Mouse (Mus musculus): ENCODE results near the gene Slc25a47.
"Not testable (repeated sequence)": the region's sequence is repeated elsewhere in the genome, so short reads cannot be mapped to it uniquely, and the experiment has no call there.

The Slc25a47 gene

DNA sequence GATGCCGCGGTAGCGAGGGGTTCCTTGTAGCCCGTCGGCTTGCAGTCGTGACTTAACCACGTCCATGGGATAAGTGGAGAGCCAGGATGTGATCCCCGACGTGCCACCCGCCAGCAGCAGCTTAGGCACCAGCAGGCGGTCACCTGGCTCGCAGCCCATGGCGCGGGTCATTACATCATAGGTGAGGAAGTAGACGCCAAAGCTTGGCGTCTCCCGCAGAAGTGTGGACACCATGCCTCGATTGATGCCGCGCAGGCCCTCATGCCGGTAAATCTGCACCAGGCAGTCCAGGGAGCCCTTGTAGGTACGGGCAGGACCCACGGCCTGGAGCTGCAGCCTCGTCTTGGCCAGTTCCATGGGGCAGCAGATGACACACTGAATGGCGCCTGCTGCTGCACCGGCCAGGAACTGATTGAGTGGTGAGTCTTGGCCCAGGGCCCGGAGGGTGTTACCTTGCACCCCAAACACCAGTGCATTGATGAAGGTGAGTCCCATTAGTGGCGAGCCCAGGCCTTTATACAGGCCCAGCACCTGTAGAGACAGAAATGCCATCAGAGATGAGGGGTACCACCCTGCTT is 8.8 kb upstream of the Slc25a47 start:
- DNase-seq (ENCODE audit: low spot score) = no peak

DNA sequence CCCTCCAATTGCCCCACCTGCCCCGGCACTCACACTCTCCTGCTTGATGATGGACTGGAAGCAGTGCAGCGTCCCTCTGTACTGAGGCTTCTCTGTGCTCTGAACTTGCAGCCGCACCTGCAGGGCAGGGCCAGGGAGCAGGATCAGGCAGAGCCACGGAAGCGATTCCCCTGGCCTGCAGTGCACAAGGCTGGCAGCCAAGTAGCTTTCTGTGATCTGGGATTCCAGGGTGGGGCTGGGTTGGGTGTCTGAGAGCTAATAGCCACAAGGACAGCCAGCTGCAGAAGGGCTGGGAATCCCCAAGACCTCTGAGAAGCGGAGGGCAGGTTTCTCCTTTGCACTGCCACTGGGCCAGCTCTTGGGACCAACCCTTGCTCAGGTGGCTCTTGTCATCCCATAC is 8.2 kb upstream of the Slc25a47 start:
- DNase-seq (ENCODE audit: low spot score) = no peak

DNA sequence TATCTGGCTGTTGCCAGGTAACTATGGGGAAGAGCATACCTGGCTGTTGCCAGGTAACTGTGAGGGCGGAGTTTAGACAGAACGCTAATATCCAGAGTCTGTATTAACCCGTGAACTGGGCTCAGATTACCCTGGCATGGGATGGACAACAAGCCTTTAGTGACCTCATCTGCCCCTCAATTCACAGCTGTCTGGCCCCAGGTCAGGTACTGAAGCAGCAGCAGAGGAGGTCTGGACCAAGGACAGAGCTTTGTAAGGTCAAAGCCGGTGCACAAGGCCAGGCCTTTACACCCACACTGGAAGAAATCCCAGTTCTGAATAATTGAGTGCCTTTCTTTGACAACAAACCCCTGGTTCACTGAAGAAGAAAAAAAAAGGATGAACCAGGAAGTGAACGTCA is 6.2 kb upstream of the Slc25a47 start:
- DNase-seq (ENCODE audit: low spot score) = no peak

DNA sequence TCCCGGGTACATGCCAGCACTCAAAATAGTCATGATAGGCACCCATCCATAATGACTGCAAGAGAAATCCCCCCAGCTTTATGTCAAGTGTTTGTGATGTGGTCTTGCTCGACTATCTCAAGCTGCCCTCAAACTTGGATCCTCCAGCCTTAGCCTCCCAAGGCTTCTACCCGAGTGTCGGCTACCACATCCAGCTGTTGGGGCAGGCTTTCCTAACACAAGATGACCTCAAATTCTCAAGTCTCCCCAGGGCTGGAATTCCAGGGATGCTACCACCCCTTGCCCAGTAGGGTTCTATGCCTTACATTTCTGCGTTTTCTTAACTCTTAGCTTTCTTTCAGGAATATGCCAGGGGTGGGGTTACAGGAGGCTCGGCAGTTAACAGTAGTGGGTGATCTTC is 5.5 kb upstream of the Slc25a47 start:
- no peak for DNase-seq (ENCODE audit: low spot score)

DNA sequence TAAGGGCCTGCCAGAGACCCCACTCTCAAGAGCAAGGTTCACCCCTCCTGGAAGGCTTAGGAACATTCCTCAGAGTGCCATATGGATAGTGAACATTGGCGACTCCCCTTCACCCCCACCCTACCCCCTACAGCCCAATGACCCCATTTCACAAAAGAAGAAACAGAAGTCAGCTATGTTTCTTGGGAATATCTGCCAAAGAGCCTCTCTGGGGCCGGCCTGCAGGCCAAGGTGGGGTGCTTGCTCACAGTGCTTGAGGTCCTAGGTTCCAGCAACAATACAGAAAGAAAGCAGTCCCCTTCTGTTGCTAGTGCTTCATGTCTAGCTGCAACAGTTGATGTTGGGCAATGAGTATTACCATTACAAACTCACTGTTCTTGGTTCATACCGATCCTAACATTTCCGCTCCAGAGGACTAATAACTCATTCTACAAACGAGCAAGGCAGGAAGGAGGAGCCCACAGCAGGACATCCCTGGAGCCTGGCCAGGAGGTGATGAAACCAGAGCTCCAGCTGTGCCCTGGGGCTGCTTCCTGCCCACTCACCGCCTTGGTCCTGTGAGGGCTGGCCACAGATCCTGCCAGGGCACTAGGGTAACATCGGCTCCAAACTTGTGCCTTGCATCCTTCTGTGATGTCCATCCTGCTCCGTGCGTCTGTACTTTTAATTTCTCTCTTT is 3.7 kb upstream of the Slc25a47 start:
- no peak for DNase-seq (ENCODE audit: low spot score)

DNA sequence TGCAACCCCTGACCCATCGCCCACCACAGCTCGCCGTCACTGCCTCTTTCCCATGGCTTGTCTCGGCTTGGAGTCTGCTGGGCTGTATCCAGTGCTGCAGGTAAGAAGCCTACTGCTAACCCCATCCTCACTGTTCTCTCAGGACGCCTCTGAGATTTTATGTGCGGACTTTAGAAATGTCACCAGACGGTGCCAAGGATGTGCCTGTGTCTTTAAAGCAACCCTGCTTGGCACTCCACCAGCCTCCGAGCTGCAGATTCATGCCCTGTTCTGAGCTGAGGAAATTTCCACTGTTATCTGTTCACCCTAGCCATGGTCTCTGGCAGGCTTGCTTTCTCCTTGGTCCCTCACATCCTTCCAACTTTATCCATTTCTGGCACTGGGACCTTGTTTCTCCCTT is 3.0 kb upstream of the Slc25a47 start:
- no peak for DNase-seq (ENCODE audit: low spot score)

DNA sequence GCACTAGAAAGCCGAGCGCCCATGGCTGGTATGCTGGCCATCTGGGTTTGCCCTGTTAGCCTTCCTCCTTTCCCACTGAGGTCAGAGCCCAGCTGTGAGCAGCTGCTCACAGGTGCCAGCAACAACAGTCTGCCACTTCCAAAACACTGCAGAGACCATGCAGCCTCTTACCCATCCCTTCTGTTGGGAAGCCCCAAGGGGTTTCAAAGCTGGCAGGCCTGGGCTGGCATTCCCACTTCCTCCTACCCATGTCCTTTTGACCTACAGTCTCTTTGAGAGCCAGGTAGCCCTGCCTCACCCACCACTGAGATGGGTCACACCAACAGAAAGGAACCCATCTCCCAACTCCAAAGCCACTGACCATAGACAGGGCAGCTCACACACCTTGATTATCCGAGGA is 2.4 kb upstream of the Slc25a47 start:
- DNase-seq (ENCODE audit: low spot score) = no peak

DNA sequence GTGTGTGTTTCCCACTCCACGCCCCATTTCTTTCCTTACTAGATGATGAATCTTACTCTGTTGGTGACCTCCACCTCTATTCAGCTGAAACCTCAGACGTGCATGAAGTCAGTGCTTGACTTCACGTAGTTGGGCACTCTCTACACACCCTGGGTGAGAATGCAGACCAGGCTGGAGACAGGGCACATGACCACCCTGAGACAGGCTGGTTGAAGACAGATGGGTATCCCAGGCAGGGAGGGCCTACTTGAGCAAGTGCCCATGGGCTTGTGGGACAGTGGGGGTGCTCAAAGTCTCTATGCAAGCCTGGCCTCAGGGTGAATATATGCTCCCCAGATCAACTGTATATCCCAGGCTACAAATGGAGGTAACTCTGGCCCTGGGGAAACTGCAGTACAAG is 1.5 kb upstream of the Slc25a47 start:
- no peak for DNase-seq (ENCODE audit: low spot score)

DNA sequence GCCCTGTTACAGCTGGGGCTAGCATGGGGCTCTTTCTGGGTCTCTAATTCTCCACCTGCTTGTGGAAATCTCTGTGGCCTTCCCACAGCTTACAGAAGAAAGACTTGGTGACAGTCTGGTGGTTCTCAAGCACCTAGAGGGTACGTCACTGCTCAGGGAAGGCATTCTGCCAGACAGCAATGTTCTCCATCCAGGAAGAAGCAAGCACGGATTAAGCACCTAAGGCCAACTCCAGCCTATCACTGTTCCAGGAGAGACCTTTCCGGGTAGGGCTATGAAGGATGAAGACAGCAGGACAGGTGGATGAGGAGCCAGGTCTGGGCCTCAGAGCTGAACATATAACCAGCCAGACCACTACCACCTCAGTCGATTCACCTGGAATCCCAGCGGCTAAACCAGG is 1.1 kb upstream of the Slc25a47 start:
- DNase-seq (ENCODE audit: low spot score) = no peak

DNA sequence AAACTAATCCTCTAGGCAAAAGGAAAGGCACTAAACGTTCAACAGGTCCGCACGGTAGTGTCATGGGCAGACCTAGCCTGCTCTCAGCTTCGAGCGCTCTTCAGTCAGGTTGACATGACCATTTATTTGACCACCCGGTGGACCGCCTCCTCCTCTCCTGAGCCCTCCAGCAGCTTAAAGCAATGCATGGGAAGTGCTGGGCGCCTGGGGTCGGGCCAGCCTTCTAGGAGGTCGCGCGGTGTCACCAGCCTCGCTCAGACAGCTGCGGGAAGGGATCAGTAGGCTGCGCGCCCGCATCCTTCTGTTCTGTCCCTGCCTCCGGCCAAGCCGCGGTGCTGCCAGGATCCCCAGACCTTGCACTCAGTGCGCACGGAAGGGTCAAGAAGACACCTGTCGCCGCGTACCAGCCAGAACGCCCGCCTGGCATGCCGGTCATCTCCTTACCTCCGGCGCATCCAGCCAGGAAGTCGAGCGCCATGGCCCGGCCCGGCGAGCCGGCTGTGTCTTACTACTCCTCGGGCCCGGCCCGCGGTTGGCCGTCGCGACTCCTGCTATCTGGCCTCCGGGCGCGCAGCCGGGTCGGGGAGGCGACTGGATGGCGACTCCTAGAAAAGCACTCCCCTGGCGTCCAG is 522 bp upstream of the Slc25a47 start:
- no peak for DNase-seq (ENCODE audit: low spot score)

DNA sequence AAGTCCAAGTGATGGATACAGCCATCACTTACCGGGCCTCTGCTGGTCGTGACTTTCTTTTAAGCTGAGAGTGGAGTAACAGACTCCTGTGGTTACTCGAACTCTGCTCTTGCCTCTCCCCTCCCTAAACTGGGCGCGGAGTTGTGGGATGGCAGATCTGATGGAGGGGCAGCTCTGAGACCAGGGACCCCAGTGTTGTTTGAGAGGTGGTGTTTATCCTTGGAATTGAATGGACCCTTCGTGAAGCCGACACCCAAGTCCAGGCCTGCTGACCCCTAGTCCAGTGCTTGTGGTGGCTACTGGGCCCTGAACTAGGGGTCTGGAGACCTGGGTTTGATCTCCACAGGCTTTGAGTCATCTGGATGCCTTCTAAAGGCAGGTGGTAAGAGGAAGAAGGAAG is 876 bp downstream of the Slc25a47 start:
- DNase-seq (ENCODE audit: low spot score) = no peak

DNA sequence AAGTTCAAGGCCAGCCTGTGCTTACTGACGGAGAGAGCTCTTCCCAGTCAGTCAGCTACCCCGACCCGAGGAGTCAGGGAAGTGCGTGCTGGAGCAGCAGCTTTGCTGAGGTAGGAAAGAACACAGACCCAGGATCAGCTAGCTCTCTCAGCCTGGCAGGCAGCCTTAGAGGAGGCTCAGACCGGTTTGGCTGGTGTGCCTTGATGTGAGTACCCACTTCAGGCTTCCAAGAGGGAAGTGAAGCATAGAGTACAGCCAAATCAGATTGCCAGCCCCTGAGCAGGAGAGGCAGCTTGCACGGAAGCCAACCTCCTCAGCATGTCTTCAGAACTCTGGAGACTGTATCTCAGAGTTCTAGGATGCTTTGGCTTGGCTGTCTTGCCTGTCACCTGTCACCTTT is 5.3 kb downstream of the Slc25a47 start:
- DNase-seq (ENCODE audit: low spot score) = no peak

DNA sequence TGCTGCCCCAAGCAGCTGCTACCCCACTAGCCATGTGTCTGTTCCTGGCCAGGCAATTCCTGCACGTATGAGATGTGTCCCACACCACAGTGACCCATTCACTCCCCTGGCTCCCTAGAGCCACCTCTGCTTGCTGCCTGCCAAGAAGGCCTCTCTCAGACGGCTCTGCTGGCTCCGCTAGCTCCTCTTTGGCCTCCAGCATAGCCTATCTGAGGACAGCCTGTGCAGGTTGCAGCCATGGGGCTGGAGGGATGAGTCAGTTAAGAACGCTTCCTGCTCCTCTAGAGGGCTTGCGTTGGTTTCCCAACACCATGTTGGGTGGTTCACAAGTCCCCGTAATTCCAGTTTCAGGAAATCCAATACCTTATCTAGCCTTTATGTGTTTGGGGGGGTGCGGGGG is 6.8 kb downstream of the Slc25a47 start:
- DNase-seq (ENCODE audit: low spot score) = no peak

DNA sequence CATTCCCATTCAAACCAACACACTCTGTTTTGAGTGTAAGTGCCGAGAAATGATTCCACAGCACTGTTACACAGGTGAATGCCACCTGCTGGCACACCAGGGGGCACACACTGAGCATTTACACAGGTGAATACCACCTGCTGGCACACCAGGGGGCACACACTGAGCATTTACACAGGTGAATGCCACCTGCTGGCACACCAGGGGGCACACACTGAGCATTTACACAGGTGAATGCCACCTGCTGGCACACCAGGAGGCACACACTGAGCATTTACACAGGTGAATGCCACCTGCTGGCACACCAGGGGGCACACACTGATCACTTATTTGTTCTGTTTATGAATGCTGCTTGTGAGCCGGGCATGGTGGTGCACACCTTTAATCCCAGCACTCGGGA is 12.2 kb downstream of the Slc25a47 start:
- DNase-seq (ENCODE audit: low spot score) = not testable (repeated sequence)

DNA sequence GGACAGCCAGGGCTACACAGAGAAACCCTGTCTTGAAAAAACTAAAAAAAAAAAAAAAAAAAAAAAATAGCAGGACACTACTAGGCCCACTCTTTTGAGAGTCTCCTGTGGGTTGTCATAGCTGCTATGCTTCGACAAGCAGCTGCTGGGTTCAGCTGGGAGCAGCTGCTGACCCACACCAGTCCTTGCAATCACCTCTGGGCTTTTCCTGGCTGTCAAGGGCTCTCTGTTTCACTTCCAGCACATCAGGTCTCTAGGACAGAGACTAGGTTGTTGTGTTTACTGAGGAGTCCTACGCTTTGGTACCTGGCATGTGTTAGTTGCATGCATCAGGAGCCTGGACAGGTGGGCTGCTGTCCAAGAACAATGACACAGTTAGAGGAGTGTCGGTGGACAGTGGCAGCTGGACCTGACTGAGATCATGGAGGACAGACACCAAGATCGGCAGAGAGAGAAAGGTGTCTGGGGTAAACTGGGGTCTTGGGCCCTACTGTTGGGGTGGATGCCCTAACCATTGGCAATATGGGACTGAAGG is 13.7 kb downstream of the Slc25a47 start:
- DNase-seq (ENCODE audit: low spot score) = no peak

DNA sequence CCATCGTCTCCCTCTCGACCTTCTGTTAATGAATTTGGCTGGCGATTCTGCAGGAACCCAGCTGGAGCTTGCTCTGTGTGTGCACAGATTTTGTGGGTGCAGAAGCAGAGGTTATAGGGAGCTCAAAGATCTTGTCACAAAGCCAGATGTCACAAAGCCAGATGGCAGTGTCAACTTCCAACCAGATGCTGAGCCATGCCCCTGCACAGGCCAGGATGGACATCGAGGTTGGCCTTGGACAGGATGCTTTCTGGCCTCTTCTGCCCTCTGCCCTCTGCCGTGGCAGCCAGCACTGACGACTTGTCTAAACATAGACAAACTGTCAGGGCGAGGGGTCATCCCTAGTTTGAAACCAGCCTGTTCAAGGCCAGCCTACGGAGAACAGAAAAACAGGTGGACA is 14.3 kb downstream of the Slc25a47 start:
- no peak for DNase-seq (ENCODE audit: low spot score)

DNA sequence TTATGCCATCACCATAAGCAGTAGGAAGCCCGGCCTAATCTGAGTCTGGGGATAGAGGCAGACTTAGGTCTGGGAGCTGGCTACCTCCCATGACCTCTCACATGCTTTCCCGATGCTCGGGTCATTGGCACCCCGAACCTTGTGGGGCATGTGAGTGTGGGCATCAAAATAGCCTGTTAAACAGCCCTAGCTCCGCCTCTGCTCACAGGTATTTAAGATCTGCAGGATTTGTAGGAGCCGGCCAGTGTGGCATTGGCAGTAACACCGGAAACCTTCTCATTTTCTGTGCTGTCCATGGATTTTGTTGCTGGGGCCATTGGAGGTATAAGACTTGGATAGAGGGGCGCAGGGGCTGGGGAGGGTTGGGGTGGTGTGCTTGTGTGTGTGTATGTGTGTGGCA is 15.0 kb downstream of the Slc25a47 start:
- DNase-seq (ENCODE audit: low spot score) = no peak

DNA sequence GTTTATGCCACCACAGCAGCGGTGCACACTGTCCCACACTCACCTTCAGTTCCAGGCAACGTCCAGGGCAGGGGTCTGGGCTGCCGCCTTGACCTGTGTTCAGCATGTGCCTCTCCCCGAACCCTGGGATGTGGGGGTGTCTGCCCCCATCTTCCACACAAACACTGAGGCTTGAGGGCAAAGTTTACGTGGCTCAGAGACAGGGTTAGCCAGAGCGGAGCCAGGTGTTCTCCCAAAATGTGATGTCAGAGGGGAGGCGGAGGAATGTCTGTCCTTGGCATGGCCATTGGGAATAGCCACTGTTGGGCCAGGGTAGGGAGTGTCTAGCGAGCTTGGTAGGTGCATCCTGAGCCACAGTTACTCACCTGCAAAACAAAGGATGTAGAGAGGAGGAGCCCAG is 17.0 kb downstream of the Slc25a47 start:
- no peak for DNase-seq (ENCODE audit: low spot score)

DNA sequence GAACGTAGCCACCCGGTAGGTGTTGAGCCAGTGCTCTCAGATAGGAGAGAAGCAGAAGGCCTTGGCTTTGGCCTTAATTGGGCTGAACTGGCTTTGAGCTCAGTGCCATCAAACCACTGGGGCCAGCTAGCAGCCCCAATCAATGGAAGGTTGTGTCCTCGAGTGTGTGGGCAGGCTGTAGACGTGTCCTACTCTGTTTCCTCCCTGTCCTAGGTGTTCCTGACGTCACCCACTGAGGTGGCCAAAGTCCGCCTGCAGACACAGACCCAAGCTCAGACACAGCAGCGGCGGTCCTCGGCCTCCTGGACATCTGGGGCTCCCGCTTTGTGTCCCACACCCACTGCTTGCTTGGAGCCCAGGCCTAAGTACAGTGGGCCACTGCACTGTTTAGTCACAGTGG is 19.2 kb downstream of the Slc25a47 start:
- no peak for DNase-seq (ENCODE audit: low spot score)

DNA sequence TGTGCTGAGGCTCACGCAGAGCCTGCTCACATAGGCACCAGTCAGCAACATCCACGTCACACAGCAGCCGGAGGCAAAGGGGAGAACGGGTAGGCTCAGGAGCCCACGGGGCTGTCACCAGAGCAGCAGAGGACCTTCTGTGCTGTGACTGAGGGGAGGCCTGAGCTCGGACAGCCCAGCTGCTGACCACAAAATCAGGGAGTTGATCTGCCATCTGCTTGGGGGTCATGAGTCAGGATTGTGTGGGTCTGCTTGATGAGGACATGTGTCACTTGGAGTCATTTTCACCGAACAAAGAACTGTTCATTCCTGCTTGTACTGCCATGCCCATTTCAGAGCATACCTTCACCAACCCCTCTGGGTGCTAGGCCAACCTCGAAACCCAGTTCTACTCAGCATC is 20.3 kb downstream of the Slc25a47 start:
- no peak for DNase-seq (ENCODE audit: low spot score)

DNA sequence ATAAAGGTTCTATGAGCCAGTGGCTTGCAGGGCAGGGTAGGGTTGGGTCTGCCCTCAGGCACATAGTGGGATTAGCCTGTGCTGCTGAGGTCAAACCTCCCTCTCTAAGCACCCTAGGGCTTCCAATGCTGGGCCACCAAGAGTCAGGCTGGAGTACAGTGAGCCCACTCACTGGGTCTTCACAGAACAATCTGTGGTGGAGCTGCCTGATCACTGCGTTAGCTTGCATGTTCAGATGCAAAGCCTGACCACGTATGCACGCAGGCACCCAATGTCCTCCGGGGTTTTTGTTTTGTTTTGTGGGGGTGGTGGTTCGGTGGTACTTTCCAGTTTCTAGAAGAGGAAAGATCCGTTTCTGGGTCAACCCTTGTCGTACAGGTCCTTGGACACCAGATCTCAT is 21.3 kb downstream of the Slc25a47 start:
- no peak for DNase-seq (ENCODE audit: low spot score)

DNA sequence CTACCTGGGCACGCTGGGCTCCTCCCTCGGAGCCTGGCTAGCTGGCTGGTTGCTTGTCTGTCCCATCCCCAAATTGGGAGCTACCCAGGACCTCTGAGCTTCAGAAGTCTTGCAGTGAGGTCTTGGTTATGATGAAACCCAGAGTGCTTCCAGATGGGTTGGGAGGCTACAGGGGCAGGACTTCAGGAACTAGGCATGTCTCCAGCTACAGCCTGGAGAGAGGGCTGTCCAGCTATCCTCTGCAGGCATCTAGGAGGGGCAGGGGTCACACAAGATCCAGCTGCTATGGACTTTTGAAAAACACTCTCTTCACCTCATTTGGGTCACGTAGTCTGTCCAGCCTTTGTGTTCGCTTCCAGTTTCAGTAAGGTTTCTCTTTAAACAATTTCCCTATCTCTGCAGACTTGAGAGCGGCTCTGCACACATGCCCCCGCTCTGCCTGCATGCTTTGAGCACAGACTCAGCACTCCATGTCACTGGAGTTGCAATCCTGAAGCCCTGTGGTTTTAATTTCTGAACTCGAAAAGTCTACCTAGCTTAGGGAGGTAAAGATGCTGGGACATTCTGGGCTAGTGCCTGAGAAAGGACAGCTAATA is 21.8 kb downstream of the Slc25a47 start:
- DNase-seq (ENCODE audit: low spot score) = no peak

DNA sequence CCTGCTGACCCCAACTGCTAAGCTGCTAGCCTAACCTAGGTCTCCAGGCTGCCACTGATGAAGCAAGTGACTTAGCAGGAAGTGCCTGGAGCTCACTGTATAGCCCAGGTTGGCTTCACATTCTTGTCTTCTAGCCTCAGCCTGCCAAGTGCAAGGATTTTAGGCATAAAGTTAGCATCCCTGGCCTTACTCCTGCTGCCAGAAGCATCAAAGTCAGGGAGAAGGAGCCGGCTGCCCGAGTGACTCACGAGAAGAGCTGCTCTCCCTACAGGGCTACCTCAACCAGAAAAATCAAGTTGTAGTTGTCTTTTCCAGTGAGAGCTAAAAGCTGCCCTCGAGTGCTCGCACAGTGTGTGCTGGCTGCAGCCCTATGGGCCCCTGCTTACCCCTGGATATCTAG is 22.6 kb downstream of the Slc25a47 start:
- no peak for DNase-seq (ENCODE audit: low spot score)
